8 mouse cellular contexts compared by ENCODE assay signal in the genomic region with DNA sequence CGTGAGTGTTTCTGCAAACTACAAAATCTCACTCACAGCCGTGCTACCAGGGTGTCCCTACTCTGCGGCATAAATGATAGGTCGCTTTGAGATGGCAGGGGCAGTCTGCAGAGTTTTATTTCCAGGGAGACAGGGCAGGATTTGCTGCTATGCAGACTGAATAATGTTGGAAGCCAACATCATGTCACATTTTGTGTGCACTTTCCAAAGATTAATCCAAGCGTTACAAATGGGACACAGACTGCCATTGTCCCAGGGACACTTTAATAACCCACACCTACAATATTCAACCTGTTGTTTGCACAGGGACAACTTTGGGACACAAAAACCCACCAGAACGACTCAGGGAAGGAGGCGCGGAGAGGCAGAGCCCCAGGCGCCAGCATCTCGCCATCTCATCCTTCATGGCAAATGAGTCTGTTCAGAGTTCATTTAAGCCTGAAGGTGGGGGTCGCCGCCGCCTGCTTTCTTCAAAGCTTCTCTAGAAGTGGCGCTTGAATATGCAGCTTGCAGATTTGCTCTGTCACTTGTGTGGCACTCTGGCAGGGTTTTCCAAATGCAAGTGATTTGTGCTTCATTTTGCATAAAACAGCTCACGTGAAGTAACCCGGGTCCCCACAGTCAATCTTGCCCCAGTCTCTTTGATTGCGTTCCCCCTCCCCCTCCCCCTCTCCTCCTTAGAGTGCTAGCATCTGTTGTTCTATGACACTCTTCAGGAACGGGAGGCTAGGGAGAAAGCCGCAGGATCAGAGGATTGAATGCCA. TPM values are rescaled to one million over a fixed set of nuclear protein-coding genes. Genes with fewer than 3 reads are reported as not detected.
DNase-seq lines count a peak whose midpoint lies in the region; ATAC-seq and TF ChIP-seq lines count a peak whose summit lies in the region.

No protein-coding gene starts in this region.

- H3K27me3 ChIP-seq in intestine, embryonic 14.5 days (replicated peaks; ENCODE audit: control insufficient read depth, insufficient read depth, low read length) = 0 out of 2 replicates have a peak, but pooled peaks cover 9% of the 10 kb centered on the region
- H3K27me3 ChIP-seq in intestine, postnatal 0 days (replicated peaks; ENCODE audit: control insufficient read depth, insufficient read depth, low read length) = no peaks in the 10 kb centered on the region; the same call in 1 of the 2 replicates
- peaks cover 53% of the 10 kb centered on the region for H3K27me3 ChIP-seq in hindbrain, embryonic 12.5 days
- peaks cover 6% of the 10 kb centered on the region; the same call in 1 of the 2 replicates for H3K27me3 ChIP-seq in neural tube, embryonic 11.5 days (ENCODE audit: control insufficient read depth, insufficient read depth, low read length)

- 6% methylated on average over 19 of the region's 19 CpGs for WGBS in intestine, embryonic 14.5 days
- WGBS in intestine, postnatal 0 days = 12% methylated on average over 19 of the region's 19 CpGs
- WGBS in hindbrain, embryonic 12.5 days = 6% methylated on average over 19 of the region's 19 CpGs
- 5% methylated on average over 19 of the region's 19 CpGs for WGBS in neural tube, embryonic 11.5 days

- TF ChIP-seq CTCF in intestine, postnatal 0 days (IDR thresholded peaks at IDR 0.05; ENCODE audit: low read depth) = no peak

- H3K9ac ChIP-seq in intestine, embryonic 14.5 days (ENCODE audit: low read length) = no peak overlapping the region
- no peak overlapping the region for H3K9ac ChIP-seq in intestine, postnatal 0 days (ENCODE audit: low read depth, low read length)
- no peak overlapping the region for H3K9ac ChIP-seq in hindbrain, embryonic 12.5 days
- no peak overlapping the region for H3K9ac ChIP-seq in neural tube, embryonic 11.5 days (ENCODE audit: low read length)

- peak overlapping the region; percentile 28 for H3K4me2 ChIP-seq in intestine, embryonic 14.5 days (ENCODE audit: low read length)
- H3K4me2 ChIP-seq in intestine, postnatal 0 days (replicated peaks; ENCODE audit: low read depth) = no peak overlapping the region
- H3K4me2 ChIP-seq in hindbrain, embryonic 12.5 days (replicated peaks) = peak overlapping the region; percentile 43
- peak overlapping the region; percentile 27 for H3K4me2 ChIP-seq in neural tube, embryonic 11.5 days (ENCODE audit: low read depth)

- H3K4me1 ChIP-seq in intestine, embryonic 14.5 days (replicated peaks; ENCODE audit: control insufficient read depth, insufficient read depth, low read length) = peaks cover 8% of the 10 kb centered on the region; the same call in 1 of the 2 replicates
- H3K4me1 ChIP-seq in intestine, postnatal 0 days (replicated peaks; ENCODE audit: control insufficient read depth, insufficient read depth, low read length) = no peaks in the 10 kb centered on the region
- H3K4me1 ChIP-seq in hindbrain, embryonic 12.5 days = peaks cover 16% of the 10 kb centered on the region
- H3K4me1 ChIP-seq in neural tube, embryonic 11.5 days (ENCODE audit: control insufficient read depth, insufficient read depth, low read length) = 0 out of 2 replicates have a peak, but pooled peaks cover 4% of the 10 kb centered on the region

- H3K9me3 ChIP-seq in intestine, embryonic 14.5 days (ENCODE audit: control insufficient read depth, low read length) = no peaks in the 10 kb centered on the region
- H3K9me3 ChIP-seq in intestine, postnatal 0 days (ENCODE audit: control insufficient read depth) = no peaks in the 10 kb centered on the region
- H3K9me3 ChIP-seq in hindbrain, embryonic 12.5 days (replicated peaks) = no peaks in the 10 kb centered on the region
- no peaks in the 10 kb centered on the region for H3K9me3 ChIP-seq in neural tube, embryonic 11.5 days (ENCODE audit: control insufficient read depth, low read length)

- no peak overlapping the region for H3K4me3 ChIP-seq in intestine, embryonic 14.5 days (ENCODE audit: low read depth, low read length)
- H3K4me3 ChIP-seq in intestine, postnatal 0 days (ENCODE audit: low read depth, low read length) = no peak overlapping the region
- no peak overlapping the region for H3K4me3 ChIP-seq in hindbrain, embryonic 12.5 days
- no peak overlapping the region for H3K4me3 ChIP-seq in neural tube, embryonic 11.5 days (ENCODE audit: low read depth, low read length)

- DNase-seq in intestine, embryonic 14.5 days (ENCODE audit: low spot score) = peak; percentile 54
- DNase-seq in embryo, embryonic 11.5 days (ENCODE audit: low read depth, low spot score) = peak; percentile 14
- DNase-seq in neural tube, embryonic 11.5 days (ENCODE audit: low spot score) = peak; percentile 67
- DNase-seq in B cell, adult 2 months = no peak
- DNase-seq in right cerebral cortex, postnatal 10 days (ENCODE audit: low spot score in 2 of 2) = no peak
- no peak for DNase-seq in layer of hippocampus, adult 9-11 months

- H3K36me3 ChIP-seq in intestine, embryonic 14.5 days (ENCODE audit: control insufficient read depth, insufficient read depth, low read length) = no peaks in the 10 kb centered on the region
- no peaks in the 10 kb centered on the region for H3K36me3 ChIP-seq in intestine, postnatal 0 days (ENCODE audit: control insufficient read depth, insufficient read depth)
- H3K36me3 ChIP-seq in hindbrain, embryonic 12.5 days = no peaks in the 10 kb centered on the region
- H3K36me3 ChIP-seq in neural tube, embryonic 11.5 days (ENCODE audit: control insufficient read depth, insufficient read depth, low read length) = no peaks in the 10 kb centered on the region

- ATAC-seq in intestine, embryonic 14.5 days (replicated peaks; ENCODE audit: low FRiP score, low TSS enrichment, low read depth) = no peak
- no peak for ATAC-seq in intestine, postnatal 0 days
- peak; percentile 60; the same call in 1 of the 2 replicates for ATAC-seq in hindbrain, embryonic 12.5 days (ENCODE audit: low FRiP score)
- peak; percentile 54; the same call in 1 of the 2 replicates for ATAC-seq in neural tube, embryonic 11.5 days (ENCODE audit: insufficient read depth, low FRiP score, low TSS enrichment)

- no peak overlapping the region for H3K27ac ChIP-seq in intestine, embryonic 14.5 days (ENCODE audit: low read depth)
- H3K27ac ChIP-seq in intestine, postnatal 0 days (ENCODE audit: low read depth, low read length) = no peak overlapping the region
- H3K27ac ChIP-seq in hindbrain, embryonic 12.5 days = no peak overlapping the region
- no peak overlapping the region for H3K27ac ChIP-seq in neural tube, embryonic 11.5 days (ENCODE audit: low read depth, low read length)

RNA-seq across cellular contexts. Expression of a gene that starts 40.6 kb away (rescaled TPM):
- 3.6 and 5.1 TPM in 2 replicates for polyA plus RNA-seq in intestine, embryonic 14.5 days (2014; fragmentation: Nextera tagmentation; extraction: Ambion mirVana)
- 5.2 and 8.4 TPM in 2 replicates for polyA plus RNA-seq in intestine, postnatal 0 days (2015; fragmentation: Nextera tagmentation; extraction: Ambion mirVana)
- polyA plus RNA-seq in hindbrain, embryonic 12.5 days (2016; fragmentation: Nextera tagmentation; extraction: Ambion mirVana) = 17.7 and 18.3 TPM in 2 replicates
- 15.3 and 16.9 TPM in 2 replicates for polyA plus RNA-seq in neural tube, embryonic 11.5 days (2014; fragmentation: Nextera tagmentation; extraction: Ambion mirVana)

Comparison
In these comparisons a context has a peak if more than half of its experiments do, and no peak if none do; other contexts are left out.
1. ATAC-seq: peak in hindbrain, embryonic 12.5 days (single experiment) and neural tube, embryonic 11.5 days (single experiment); none in intestine, embryonic 14.5 days (single experiment) and intestine, postnatal 0 days (single experiment).
2. DNase-seq: peak in intestine, embryonic 14.5 days (single experiment), embryo, embryonic 11.5 days (single experiment) and neural tube, embryonic 11.5 days (single experiment); none in B cell, adult 2 months (0 of 2), right cerebral cortex, postnatal 10 days (0 of 2) and layer of hippocampus, adult 9-11 months (single experiment).